In the genomic region with DNA sequence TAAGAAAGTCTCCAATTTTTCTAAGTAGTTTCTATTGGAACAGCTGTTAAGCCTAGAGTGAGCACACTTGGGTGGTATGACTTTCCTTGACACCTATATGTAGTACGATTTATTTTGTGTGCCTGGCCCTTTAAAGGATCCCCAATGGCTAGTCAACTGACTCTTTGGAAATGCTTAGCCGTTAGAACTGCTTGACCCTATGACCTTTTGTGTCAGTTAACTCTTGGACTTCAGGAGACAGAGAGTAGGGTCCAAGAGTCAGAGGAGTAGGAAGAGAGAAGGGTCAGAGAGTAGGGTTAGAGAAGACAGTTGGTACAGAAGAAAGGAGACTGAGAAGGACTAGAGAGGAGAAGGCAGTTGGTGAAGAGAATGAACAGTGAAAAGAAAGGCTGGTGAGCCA, we compare ENCODE assay signal across 7 mouse cellular contexts. TPM values are rescaled to one million over a fixed set of nuclear protein-coding genes. Genes with fewer than 3 reads are reported as not detected.
A peak's percentile ranks its signal among the peaks of the same experiment; 100 is the strongest.
DNase-seq lines count a peak whose midpoint lies in the region; ATAC-seq and TF ChIP-seq lines count a peak whose summit lies in the region.

A gene (plus strand): TSS at position 292 of the 400 bp plus-strand sequence.

- peak within 1 kb of the TSS; percentile 76; the same call in 1 of the 2 replicates for H3K4me2 ChIP-seq in forebrain, embryonic 15.5 days (replicated peaks)
- peak within 1 kb of the TSS; percentile 87 for H3K4me2 ChIP-seq in limb, embryonic 12.5 days

- no peak within 1 kb of the TSS for H3K4me3 ChIP-seq in ES-Bruce4 (ENCODE audit: low read depth, low read length)
- H3K4me3 ChIP-seq in forebrain, embryonic 15.5 days: peak within 1 kb of the TSS; percentile 91; the same call in 1 of the 2 replicates
- peak within 1 kb of the TSS; percentile 97 for H3K4me3 ChIP-seq in hindbrain, embryonic 10.5 days
- peak within 1 kb of the TSS; percentile 94; the same call in 1 of the 2 replicates for H3K4me3 ChIP-seq in limb, embryonic 12.5 days (replicated peaks)

- H3K27ac ChIP-seq in ES-Bruce4 (ENCODE audit: insufficient read depth, low read length): no peak within 1 kb of the TSS
- H3K27ac ChIP-seq in forebrain, embryonic 15.5 days (replicated peaks): no peak within 1 kb of the TSS
- H3K27ac ChIP-seq in hindbrain, embryonic 10.5 days: no peak within 1 kb of the TSS
- no peak within 1 kb of the TSS for H3K27ac ChIP-seq in limb, embryonic 12.5 days

- WGBS in forebrain, embryonic 15.5 days: 51% methylated on average over 2 of the region's 2 CpGs
- 39% methylated on average over 2 of the region's 2 CpGs for WGBS in hindbrain, embryonic 10.5 days
- 44% methylated on average over 2 of the region's 2 CpGs for WGBS in limb, embryonic 12.5 days

- H3K27me3 ChIP-seq in ES-Bruce4 (ENCODE audit: control insufficient read depth, insufficient read depth, low read length, poor library complexity, severe bottlenecking): no peaks in the 10 kb centered on the region
- H3K27me3 ChIP-seq in forebrain, embryonic 15.5 days: no peaks in the 10 kb centered on the region
- H3K27me3 ChIP-seq in hindbrain, embryonic 10.5 days (ENCODE audit: insufficient read depth, poor library complexity, severe bottlenecking): no peaks in the 10 kb centered on the region
- no peaks in the 10 kb centered on the region for H3K27me3 ChIP-seq in limb, embryonic 12.5 days

- TF ChIP-seq EP300 in ES-Bruce4 (IDR thresholded peaks at IDR 0.05; ENCODE audit: insufficient read depth, low read depth, low read length): no peak

- no peak for DNase-seq in hindbrain, embryonic 10.5 days (ENCODE audit: low spot score)
- DNase-seq in thymus, postnatal 36 days: no peak

- no peak within 1 kb of the TSS for H3K9ac ChIP-seq in ES-Bruce4 (ENCODE audit: low read depth, poor library complexity, severe bottlenecking)
- H3K9ac ChIP-seq in forebrain, embryonic 15.5 days (replicated peaks): no peak within 1 kb of the TSS
- H3K9ac ChIP-seq in limb, embryonic 12.5 days (replicated peaks): no peak within 1 kb of the TSS

- no peaks in the 10 kb centered on the region for H3K9me3 ChIP-seq in ES-Bruce4 (replicated peaks; ENCODE audit: control insufficient read depth, insufficient read depth, low read length, poor library complexity, severe bottlenecking)
- no peaks in the 10 kb centered on the region for H3K9me3 ChIP-seq in forebrain, embryonic 15.5 days
- no peaks in the 10 kb centered on the region for H3K9me3 ChIP-seq in hindbrain, embryonic 10.5 days
- H3K9me3 ChIP-seq in limb, embryonic 12.5 days: no peaks in the 10 kb centered on the region

- no peak for TF ChIP-seq POLR2A in ES-Bruce4 (IDR thresholded peaks at IDR 0.05; ENCODE audit: insufficient read depth, low read length)

- no peaks in the 10 kb centered on the region for H3K36me3 ChIP-seq in ES-Bruce4 (ENCODE audit: control insufficient read depth, insufficient read depth, low read length, poor library complexity, severe bottlenecking)
- H3K36me3 ChIP-seq in forebrain, embryonic 15.5 days: no peaks in the 10 kb centered on the region
- H3K36me3 ChIP-seq in hindbrain, embryonic 10.5 days: peaks cover 13% of the 10 kb centered on the region; the same call in 1 of the 2 replicates
- H3K36me3 ChIP-seq in limb, embryonic 12.5 days: peaks cover 13% of the 10 kb centered on the region; the same call in 1 of the 2 replicates

- no peak for TF ChIP-seq CTCF in ES-Bruce4 (IDR thresholded peaks at IDR 0.05; ENCODE audit: low read depth, low read length)

- ATAC-seq in activated CD4-positive, CD25-positive, alpha-beta regulatory T cell, adult 4 months: no peak
- no peak for ATAC-seq in forebrain, embryonic 15.5 days (replicated peaks)
- ATAC-seq in limb, embryonic 12.5 days (ENCODE audit: insufficient number of reproducible peaks, insufficient read depth, low FRiP score, low TSS enrichment, low read depth): no peak
- ATAC-seq in neutrophil, adult 5-6 weeks (ENCODE audit: extremely low read depth, insufficient number of reproducible peaks, low FRiP score, poor library complexity, severe bottlenecking): no peak

- H3K4me1 ChIP-seq in ES-Bruce4 (ENCODE audit: control insufficient read depth, insufficient read depth, low read length): no peaks in the 10 kb centered on the region
- peaks cover 35% of the 10 kb centered on the region for H3K4me1 ChIP-seq in forebrain, embryonic 15.5 days
- peaks cover 29% of the 10 kb centered on the region for H3K4me1 ChIP-seq in hindbrain, embryonic 10.5 days (replicated peaks)
- peaks cover 22% of the 10 kb centered on the region for H3K4me1 ChIP-seq in limb, embryonic 12.5 days (replicated peaks)

RNA-seq across cellular contexts. Expression of the gene that starts here (rescaled TPM):
- 130 and 140 TPM in 2 replicates for polyA plus RNA-seq in ES-Bruce4 (2011; ENCODE audit: insufficient read depth, insufficient read length, low read depth, missing spikeins)
- polyA plus RNA-seq in activated CD4-positive, CD25-positive, alpha-beta regulatory T cell, adult 4 months (2017; shearing (Covaris generic)): 10 to 100 TPM; 15.4 to 16.8 TPM
- 18.6 TPM in 2 replicates for polyA plus RNA-seq in forebrain, embryonic 15.5 days (2015; fragmentation: Nextera tagmentation; extraction: Ambion mirVana)
- 18.7 and 21.9 TPM in 2 replicates for polyA plus RNA-seq in hindbrain, embryonic 10.5 days (2016; fragmentation: Nextera tagmentation; extraction: Ambion mirVana)
- polyA plus RNA-seq in limb, embryonic 12.5 days (2016; fragmentation: Nextera tagmentation; extraction: Ambion mirVana): 29.6 and 31.9 TPM in 2 replicates
- total RNA-seq in neutrophil, adult 5-6 weeks (2017): 126 and 145 TPM in 2 replicates
